In genomic region chr5:143410841-143411395, GRCm38 (mm10) we compare ENCODE assay signal across 23 mouse cellular contexts. TPM values are rescaled to one million over a fixed set of nuclear protein-coding genes. Genes with fewer than 3 reads are reported as not detected.
A peak's percentile ranks its signal among the peaks of the same experiment; 100 is the strongest.
DNase-seq lines count a peak whose midpoint lies in the region; ATAC-seq and TF ChIP-seq lines count a peak whose summit lies in the region.
"Had no signal": no experiment of that assay in that cellular context is flagged by ENCODE, and none has a peak within 500 bp of the region (broad histone marks: within the 10 kb centered on the region; RNA-seq: fewer than 3 reads in every experiment).

No protein-coding gene starts in this region.

- no peak for TF ChIP-seq POLR2A in liver, adult 2 months (IDR thresholded peaks at IDR 0.05; ENCODE audit: extremely low read depth, insufficient read depth, low read length)

- no peak for TF ChIP-seq CTCF in liver, adult 2 months (IDR thresholded peaks at IDR 0.05; ENCODE audit: low read depth, low read length)

- DNase-seq in hindbrain, embryonic 14.5 days (ENCODE audit: low spot score), result no peak
- peak; percentile 70 for DNase-seq in liver, adult 2 months (ENCODE audit: extremely low read depth, low read depth, low spot score)
- no peak for DNase-seq in liver
- peak; percentile 23 to 38 for DNase-seq in right cerebral cortex, adult 2 months (ENCODE audit: low spot score in 2 of 2)
- no peak for DNase-seq in right cerebral cortex, postnatal 14 days
- DNase-seq in right cerebral cortex, postnatal 36 days (ENCODE audit: low spot score in 2 of 2), result peak; percentile 20 to 37
- DNase-seq in midbrain, embryonic 10.5 days (ENCODE audit: low spot score), result no peak
- DNase-seq: adrenal gland, postnatal 36 days; cerebellum, adult 2 months; cerebellum, postnatal 36 days; gastrocnemius, postnatal 25 days; heart, adult 2 months; heart, postnatal 36 days; thymus, postnatal 14 days had no signal

- no peak for ATAC-seq in hindbrain, embryonic 12.5 days (ENCODE audit: low FRiP score)
- ATAC-seq in hindbrain, embryonic 14.5 days (ENCODE audit: low FRiP score), result no peak
- ATAC-seq: forebrain, embryonic 16.5 days; hindbrain, postnatal 0 days; liver, embryonic 12.5 days had no signal

- H3K36me3 ChIP-seq in hindbrain, embryonic 12.5 days, result peaks cover 46% of the 10 kb centered on the region
- H3K36me3 ChIP-seq in hindbrain, embryonic 14.5 days (replicated peaks; ENCODE audit: control insufficient read depth, insufficient read depth), result peaks cover 40% of the 10 kb centered on the region
- peaks cover 32% of the 10 kb centered on the region for H3K36me3 ChIP-seq in liver, adult 2 months (ENCODE audit: control insufficient read depth, insufficient read depth, low read length)
- peaks cover 86% of the 10 kb centered on the region for H3K36me3 ChIP-seq in midbrain, embryonic 10.5 days

- peaks cover 4% of the 10 kb centered on the region for H3K4me1 ChIP-seq in hindbrain, embryonic 12.5 days
- H3K4me1 ChIP-seq in hindbrain, embryonic 14.5 days (replicated peaks; ENCODE audit: control insufficient read depth, insufficient read depth, low read length), result no peaks in the 10 kb centered on the region
- peaks cover 52% of the 10 kb centered on the region for H3K4me1 ChIP-seq in liver, adult 2 months (ENCODE audit: control insufficient read depth, insufficient read depth, low read length)
- no peaks in the 10 kb centered on the region for H3K4me1 ChIP-seq in midbrain, embryonic 10.5 days

- no peaks in the 10 kb centered on the region for H3K9me3 ChIP-seq in hindbrain, embryonic 12.5 days (replicated peaks)
- H3K9me3 ChIP-seq in hindbrain, embryonic 14.5 days (ENCODE audit: control insufficient read depth, low read length), result no peaks in the 10 kb centered on the region
- no peaks in the 10 kb centered on the region for H3K9me3 ChIP-seq in midbrain, embryonic 10.5 days (replicated peaks)
- H3K9me3 ChIP-seq: embryonic facial prominence, embryonic 15.5 days; lung, embryonic 15.5 days had no signal

- H3K79me2 ChIP-seq in liver, adult 2 months (ENCODE audit: control insufficient read depth, insufficient read depth, low read length), result peaks cover 58% of the 10 kb centered on the region

- H3K27me3 ChIP-seq in hindbrain, embryonic 12.5 days, result no peaks in the 10 kb centered on the region
- H3K27me3 ChIP-seq in hindbrain, embryonic 14.5 days (ENCODE audit: control insufficient read depth, insufficient read depth, low read length), result no peaks in the 10 kb centered on the region
- H3K27me3 ChIP-seq in liver, adult 2 months (ENCODE audit: control insufficient read depth, insufficient read depth, low read length), result no peaks in the 10 kb centered on the region
- no peaks in the 10 kb centered on the region for H3K27me3 ChIP-seq in midbrain, embryonic 10.5 days (ENCODE audit: low read depth, poor library complexity, severe bottlenecking)
- H3K27me3 ChIP-seq: CH12.LX; embryonic facial prominence, embryonic 15.5 days; liver, embryonic 12.5 days; lung, embryonic 15.5 days had no signal

- no peak overlapping the region for H3K4me2 ChIP-seq in hindbrain, embryonic 12.5 days (replicated peaks)
- H3K4me2 ChIP-seq in hindbrain, embryonic 14.5 days (replicated peaks), result no peak overlapping the region
- H3K4me2 ChIP-seq: embryonic facial prominence, embryonic 15.5 days; liver, embryonic 12.5 days; lung, embryonic 15.5 days had no signal

- H3K27ac ChIP-seq in hindbrain, embryonic 12.5 days, result no peak overlapping the region
- H3K27ac ChIP-seq in hindbrain, embryonic 14.5 days, result no peak overlapping the region
- H3K27ac ChIP-seq in liver, adult 2 months (replicated peaks; ENCODE audit: insufficient read depth, low read depth, low read length), result peak overlapping the region; percentile 6
- H3K27ac ChIP-seq in midbrain, embryonic 10.5 days (replicated peaks), result no peak overlapping the region
- H3K27ac ChIP-seq: embryonic facial prominence, embryonic 15.5 days; heart, adult 2 months; hindbrain, postnatal 0 days; liver, embryonic 12.5 days; lung, embryonic 15.5 days had no signal

- WGBS in hindbrain, embryonic 12.5 days, result 91% methylated on average over 4 of the region's 4 CpGs
- WGBS in hindbrain, embryonic 14.5 days, result 90% methylated on average over 4 of the region's 4 CpGs
- 74% methylated on average over 4 of the region's 4 CpGs for WGBS in liver, adult 2 months
- WGBS in midbrain, embryonic 10.5 days, result 93% methylated on average over 4 of the region's 4 CpGs

- H3K4me3 ChIP-seq in hindbrain, embryonic 12.5 days, result no peak overlapping the region
- no peak overlapping the region for H3K4me3 ChIP-seq in hindbrain, embryonic 14.5 days (replicated peaks; ENCODE audit: low read length)
- no peak overlapping the region for H3K4me3 ChIP-seq in liver, adult 2 months (ENCODE audit: insufficient read depth, low read depth, low read length)
- H3K4me3 ChIP-seq in midbrain, embryonic 10.5 days, result no peak overlapping the region
- H3K4me3 ChIP-seq: embryonic facial prominence, embryonic 15.5 days; heart, adult 2 months; liver, embryonic 12.5 days; lung, embryonic 15.5 days had no signal

- peak overlapping the region; percentile 23; the same call in 1 of the 2 replicates for H3K9ac ChIP-seq in hindbrain, embryonic 12.5 days
- H3K9ac ChIP-seq in hindbrain, embryonic 14.5 days, result no peak overlapping the region
- peak overlapping the region; percentile 5; the same call in 1 of the 2 replicates for H3K9ac ChIP-seq in liver, adult 2 months (ENCODE audit: low read depth, low read length)
- H3K9ac ChIP-seq: embryonic facial prominence, embryonic 15.5 days; liver, embryonic 12.5 days; lung, embryonic 15.5 days had no signal

RNA-seq across cellular contexts. Expression of gene Kdelr2, which starts 7.3 kb away (rescaled TPM):
- polyA plus RNA-seq in hindbrain, embryonic 12.5 days (2016; fragmentation: Nextera tagmentation; extraction: Ambion mirVana), result 210 and 236 TPM in 2 replicates
- polyA plus RNA-seq in hindbrain, embryonic 14.5 days (2014; fragmentation: Nextera tagmentation; extraction: Ambion mirVana), result 146 and 147 TPM in 2 replicates
- total RNA-seq in liver, adult 2 months (2014; rRNA removed), result 130 and 145 TPM in 2 replicates
- polyA plus RNA-seq in liver, adult 2 months (2012; rRNA removed), result 114 and 122 TPM in 2 replicates
- polyA plus RNA-seq in midbrain, embryonic 10.5 days (2016; fragmentation: Nextera tagmentation; extraction: Ambion mirVana), result 191 and 203 TPM in 2 replicates

RNA-seq across cellular contexts. Expression of gene Daglb, which starts 53.5 kb away (rescaled TPM):
- 13.4 and 14.6 TPM in 2 replicates for polyA plus RNA-seq in hindbrain, embryonic 12.5 days (2016; fragmentation: Nextera tagmentation; extraction: Ambion mirVana)
- polyA plus RNA-seq in hindbrain, embryonic 14.5 days (2014; fragmentation: Nextera tagmentation; extraction: Ambion mirVana), result 17.1 and 17.5 TPM in 2 replicates
- total RNA-seq in liver, adult 2 months (2014; rRNA removed), result 12.4 TPM in 2 replicates
- 14.9 and 17.4 TPM in 2 replicates for polyA plus RNA-seq in liver, adult 2 months (2012; rRNA removed)
- polyA plus RNA-seq in midbrain, embryonic 10.5 days (2016; fragmentation: Nextera tagmentation; extraction: Ambion mirVana), result 15.0 and 15.2 TPM in 2 replicates

RNA-seq across cellular contexts. Expression of gene Grid2ip, which starts 53.8 kb away (rescaled TPM):
- polyA plus RNA-seq in hindbrain, embryonic 12.5 days (2016; fragmentation: Nextera tagmentation; extraction: Ambion mirVana), result 0.08 and 0.95 TPM in 2 replicates
- polyA plus RNA-seq in hindbrain, embryonic 14.5 days (2014; fragmentation: Nextera tagmentation; extraction: Ambion mirVana), result 0.25 and 0.60 TPM in 2 replicates
- total RNA-seq in liver, adult 2 months (2014; rRNA removed), result not detected in 2 replicates
- polyA plus RNA-seq in liver, adult 2 months (2012; rRNA removed), result 0.13 TPM in 1 of 2 replicates, not detected in the other
- 0.05 and 0.14 TPM in 2 replicates for polyA plus RNA-seq in midbrain, embryonic 10.5 days (2016; fragmentation: Nextera tagmentation; extraction: Ambion mirVana)
- total RNA-seq: CH12.LX; gastrocnemius, postnatal 25 days; heart, adult 2 months; heart, postnatal 36 days; megakaryocyte-erythroid progenitor cell, adult 5-6 weeks; MEL had no signal
- polyA plus RNA-seq: heart, adult 2 months had no signal

Comparison
In these comparisons a context has a peak if more than half of its experiments do, and no peak if none do; other contexts are left out.
1. DNase-seq: peak in liver, adult 2 months (single experiment), right cerebral cortex, adult 2 months (2 of 2) and right cerebral cortex, postnatal 36 days (2 of 2); none in hindbrain, embryonic 14.5 days (single experiment), liver (single experiment), right cerebral cortex, postnatal 14 days (single experiment) and midbrain, embryonic 10.5 days (single experiment).